Mouse (Mus musculus): ENCODE results near the gene Cdh23.

- TF ChIP-seq POLR2A (IDR thresholded peaks at IDR 0.05; ENCODE audit: insufficient read depth, low read depth, low read length) (no peak), CTCF (IDR thresholded peaks at IDR 0.05) (no peak), EP300 (IDR thresholded peaks at IDR 0.05; ENCODE audit: insufficient read depth, low read depth, low read length) (no peak)
These were observed 6.9 kb downstream of the Cdh23 start for GRCm38 (mm10) chr10:60689396-60689795.

Data from heart, adult 2 months (tissue).